Mouse (Mus musculus): ENCODE measurements at regions not wholly inside any gene's neighbourhood (a gene's known extent, or its start where the extent isn't known, plus 50 kb on each side); places are given as distances from the start of the nearest gene placed in this dataset.

GRCm38 (mm10) chr14:62027751-62028279, 264.6 kb upstream of the Rnaseh2b start:
- DNase-seq: no peak
- intact Hi-C loops (cut with DNase I; ENCODE audit: low total_unique reads): no loop called here

GRCm38 (mm10) chr14:62030059-62030458, 262.3 kb upstream of the Rnaseh2b start:
- intact Hi-C loops (cut with DNase I; ENCODE audit: low total_unique reads): loop anchor here (10.0 kb wide), 1 partner anchor 455 kb away; no protein-coding TSS in a partner anchor
- DNase-seq: no peak

- no peak for DNase-seq
- intact Hi-C loops (cut with DNase I; ENCODE audit: low total_unique reads): loop anchor here (10.0 kb wide), 1 partner anchor 459 kb away; no protein-coding TSS in a partner anchor
Observed at GRCm38 (mm10) chr14:62033661-62034060, 258.7 kb upstream of the Rnaseh2b start.

- DNase-seq: no peak
- intact Hi-C loops (cut with DNase I; ENCODE audit: low total_unique reads): loop anchor here (10.0 kb wide), 1 partner anchor 460 kb away; no protein-coding TSS in a partner anchor
Observed at GRCm38 (mm10) chr14:62034664-62035063, 257.7 kb upstream of the Rnaseh2b start.

GRCm38 (mm10) chr14:62035416-62035815, 257.0 kb upstream of the Rnaseh2b start:
- intact Hi-C loops (cut with DNase I; ENCODE audit: low total_unique reads): loop anchor here (10.0 kb wide), 1 partner anchor 461 kb away; no protein-coding TSS in a partner anchor
- no peak for DNase-seq

GRCm38 (mm10) chr14:62037514-62037913, 254.9 kb upstream of the Rnaseh2b start:
- DNase-seq: no peak
- intact Hi-C loops (cut with DNase I; ENCODE audit: low total_unique reads): loop anchor here (10.0 kb wide), 1 partner anchor 463 kb away; no protein-coding TSS in a partner anchor

GRCm38 (mm10) chr14:62037917-62038316, 254.5 kb upstream of the Rnaseh2b start:
- intact Hi-C loops (cut with DNase I; ENCODE audit: low total_unique reads): loop anchor here (10.0 kb wide), 1 partner anchor 463 kb away; no protein-coding TSS in a partner anchor

GRCm38 (mm10) chr14:62042305-62043116, 249.9 kb upstream of the Rnaseh2b start:
- peak; percentile 69 for DNase-seq
- intact Hi-C loops (cut with DNase I; ENCODE audit: low total_unique reads): no loop called here

More at GRCm38 (mm10) chr14:62037917-62038316, 254.5 kb upstream of the Rnaseh2b start:
- DNase-seq: no peak

- no peak for DNase-seq
- intact Hi-C loops (cut with DNase I; ENCODE audit: low total_unique reads): no loop called here
Observed at GRCm38 (mm10) chr14:62043117-62043422, 249.3 kb upstream of the Rnaseh2b start.

- DNase-seq: no peak
- intact Hi-C loops (cut with DNase I; ENCODE audit: low total_unique reads): no loop called here
Observed at GRCm38 (mm10) chr14:62050941-62051340, 241.4 kb upstream of the Rnaseh2b start.

GRCm38 (mm10) chr14:62051923-62052322, 240.5 kb upstream of the Rnaseh2b start:
- no peak for DNase-seq
- intact Hi-C loops (cut with DNase I; ENCODE audit: low total_unique reads): no loop called here

GRCm38 (mm10) chr14:62053004-62053403, 239.4 kb upstream of the Rnaseh2b start:
- DNase-seq: no peak
- intact Hi-C loops (cut with DNase I; ENCODE audit: low total_unique reads): no loop called here

- no peak for DNase-seq
- intact Hi-C loops (cut with DNase I; ENCODE audit: low total_unique reads): no loop called here
Observed at GRCm38 (mm10) chr14:62057096-62057495, 235.3 kb upstream of the Rnaseh2b start.

- intact Hi-C loops (cut with DNase I; ENCODE audit: low total_unique reads): no loop called here
- DNase-seq: no peak
Observed at GRCm38 (mm10) chr14:62058100-62058499, 234.3 kb upstream of the Rnaseh2b start.

- no peak for DNase-seq
- intact Hi-C loops (cut with DNase I; ENCODE audit: low total_unique reads): no loop called here
Observed at GRCm38 (mm10) chr14:62071140-62071539, 221.2 kb upstream of the Rnaseh2b start.

GRCm38 (mm10) chr14:62084047-62084446, 208.3 kb upstream of the Rnaseh2b start:
- intact Hi-C loops (cut with DNase I; ENCODE audit: low total_unique reads): no loop called here
- peak; percentile 12 for DNase-seq

GRCm38 (mm10) chr14:62088174-62088573, 204.2 kb upstream of the Rnaseh2b start:
- intact Hi-C loops (cut with DNase I; ENCODE audit: low total_unique reads): no loop called here
- DNase-seq: no peak

GRCm38 (mm10) chr14:62117532-62117931, 174.9 kb upstream of the Rnaseh2b start:
- DNase-seq: no peak
- intact Hi-C loops (cut with DNase I; ENCODE audit: low total_unique reads): no loop called here

- no peak for DNase-seq
- intact Hi-C loops (cut with DNase I; ENCODE audit: low total_unique reads): no loop called here
Observed at GRCm38 (mm10) chr14:62118542-62118953, 173.8 kb upstream of the Rnaseh2b start.

- DNase-seq: no peak
- intact Hi-C loops (cut with DNase I; ENCODE audit: low total_unique reads): no loop called here
Observed at GRCm38 (mm10) chr14:62128918-62129317, 163.5 kb upstream of the Rnaseh2b start.

GRCm38 (mm10) chr14:62132353-62132816, 160.0 kb upstream of the Rnaseh2b start:
- no peak for DNase-seq
- intact Hi-C loops (cut with DNase I; ENCODE audit: low total_unique reads): no loop called here
